Mouse (Mus musculus) left cerebral cortex, postnatal 4 days (tissue): ENCODE results near the gene Dtx2. TPM values are rescaled to one million over a fixed set of nuclear protein-coding genes. Genes with fewer than 3 reads are reported as not detected.

Experiments used
- DNase-seq: peaks from one replicate; pipeline ENCODE4 v3.0.0-alpha.2; 2022
- intact Hi-C: fragments of 180-260 bp; cut with DNase I; formaldehyde crosslinking; loops from one replicate; pipeline ENCODE4 v1.15.1; 2025
- total RNA-seq, 2 experiments: library from RNA; stranded (reverse); gene quantifications; 2 replicates each; pipeline ENCODE4 v1.2.3; 2021

Dtx2 gene
- total RNA-seq: 10 to 100 TPM; 13.8 to 14.4 TPM

DNA sequence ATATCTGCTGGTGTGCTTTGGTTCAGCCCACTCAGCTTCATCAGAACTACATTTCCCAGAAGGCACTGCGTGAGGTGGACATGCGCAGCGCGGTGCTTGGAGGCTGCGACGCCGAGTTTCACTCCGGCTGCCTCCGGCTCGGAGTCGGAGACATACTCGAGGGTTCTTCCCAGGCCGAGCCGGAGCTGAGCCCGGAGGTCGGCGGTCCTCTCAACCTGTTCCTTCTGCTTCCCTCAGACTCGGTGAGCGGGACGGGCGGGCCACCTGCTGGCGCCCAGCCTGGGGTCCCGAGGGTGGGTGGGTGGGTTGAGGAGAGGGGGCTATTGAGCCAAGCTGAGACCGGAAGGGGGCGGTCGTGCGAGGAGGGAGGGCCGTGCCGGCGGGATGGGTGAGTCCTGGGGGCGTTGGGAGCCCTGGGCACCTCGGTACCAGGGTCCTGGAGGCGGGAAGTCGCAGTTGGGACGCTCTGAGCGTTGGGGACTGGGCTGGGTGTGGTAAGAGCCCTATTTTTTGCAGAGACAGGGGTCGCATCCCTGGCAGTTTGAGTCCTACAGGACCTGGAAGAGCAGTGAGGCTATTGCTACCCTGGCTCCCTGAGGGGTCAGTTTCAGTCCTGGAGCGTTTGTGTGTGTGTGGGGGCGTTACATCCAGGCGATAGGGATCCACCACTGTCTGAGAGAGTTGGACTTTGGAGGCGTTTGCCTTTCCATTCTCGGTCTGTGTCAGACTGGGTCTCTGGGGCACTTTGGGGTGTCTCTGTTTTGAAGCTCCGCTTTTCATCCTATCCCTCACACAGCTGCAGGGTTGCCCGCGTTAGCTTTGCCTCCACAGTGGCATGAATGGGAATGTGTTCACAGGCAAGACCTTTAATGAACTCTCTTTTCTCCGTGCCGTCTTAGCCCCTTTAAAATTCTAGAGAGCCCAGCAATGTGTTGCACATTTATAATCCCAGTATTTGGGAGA is at the start of gene Dtx2:
TSS of gene Dtx2 (plus strand) at position 76 of the 963 bp plus-strand sequence.
- intact Hi-C loops: no loop called here

DNA sequence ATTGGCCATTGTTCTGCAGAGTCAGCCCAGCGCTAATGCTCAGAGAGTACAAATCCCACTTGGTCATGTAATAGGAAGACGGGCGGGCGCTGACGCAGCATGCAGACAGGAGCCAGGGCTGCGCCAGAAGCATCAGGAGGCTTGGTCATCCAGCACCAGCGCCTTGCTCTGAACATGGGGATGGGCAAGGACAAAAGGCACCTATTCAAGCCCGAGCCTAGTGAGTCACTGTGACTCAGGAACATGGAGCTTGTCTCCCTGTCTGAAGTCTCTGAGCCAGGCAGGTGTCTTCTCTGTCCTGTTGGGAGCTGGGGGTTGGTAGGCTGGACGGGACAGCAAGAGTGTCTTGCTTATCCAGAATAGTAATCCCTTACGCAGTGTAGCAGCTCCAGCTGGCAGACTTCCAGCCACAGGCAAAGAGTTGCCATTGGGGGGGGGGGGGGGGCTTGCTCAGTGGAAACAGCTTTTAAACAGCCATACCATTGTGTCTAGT is 48.6 kb upstream of the Dtx2 start:
- DNase-seq: peak; percentile 56
- intact Hi-C loops: no loop called here

More for the DNA sequence above, at the start of gene Dtx2:
- peak; percentile 88 for DNase-seq

DNA sequence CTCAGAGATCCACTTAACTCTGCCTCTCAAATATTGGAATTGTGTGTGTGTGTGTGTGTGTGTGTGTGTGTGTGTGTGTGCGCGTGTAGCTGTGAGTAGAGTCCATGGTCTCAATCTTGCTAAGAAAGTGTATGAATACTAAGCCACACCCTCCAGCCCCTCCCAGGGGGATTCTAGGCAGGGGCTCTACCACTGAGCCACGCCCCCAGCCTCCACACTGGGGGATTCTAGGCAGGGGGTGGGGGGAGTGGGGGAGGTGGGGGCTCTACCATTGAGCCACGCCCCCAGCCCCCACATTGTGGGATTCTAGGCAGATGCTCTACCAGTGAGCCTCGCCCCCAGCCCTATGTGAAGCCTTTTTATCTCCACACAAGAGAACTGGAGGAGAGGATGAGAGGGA is 48.0 kb upstream of the Dtx2 start:
- intact Hi-C loops: no loop called here
- DNase-seq: no peak

DNA sequence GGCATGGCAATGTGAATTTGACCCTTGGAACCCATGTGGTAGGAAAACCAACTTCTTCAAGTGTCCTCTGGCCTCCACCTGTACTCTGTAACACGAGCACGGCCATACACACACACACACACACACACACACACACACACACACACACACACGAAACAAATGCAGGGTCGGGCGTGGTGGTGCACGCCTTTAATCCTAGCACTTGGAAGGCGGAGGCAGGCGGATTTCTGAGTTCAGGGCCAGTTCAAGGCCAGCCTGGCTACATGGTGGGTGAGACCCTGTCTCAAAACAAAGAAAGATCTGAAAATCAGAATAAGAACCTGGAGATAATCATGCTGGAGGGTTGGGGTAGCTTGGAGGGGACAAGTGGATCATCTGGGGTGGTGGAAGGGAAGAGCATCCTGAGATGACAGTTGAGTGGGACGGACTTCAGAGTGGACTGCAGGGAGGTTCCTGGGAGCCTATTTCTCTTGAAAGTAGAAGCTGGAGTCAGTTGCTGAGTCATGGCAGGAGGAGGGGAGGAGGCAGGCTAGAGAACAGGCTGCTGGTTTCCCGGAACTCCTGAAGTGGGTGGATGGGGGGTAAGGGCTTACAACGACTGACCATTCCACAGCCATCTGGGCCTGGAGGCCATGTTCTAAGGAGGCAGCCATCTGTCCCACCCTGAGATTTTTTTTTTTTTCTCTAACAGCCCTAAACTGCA is 43.7 kb upstream of the Dtx2 start:
- DNase-seq: no peak
- intact Hi-C loops: no loop called here

DNA sequence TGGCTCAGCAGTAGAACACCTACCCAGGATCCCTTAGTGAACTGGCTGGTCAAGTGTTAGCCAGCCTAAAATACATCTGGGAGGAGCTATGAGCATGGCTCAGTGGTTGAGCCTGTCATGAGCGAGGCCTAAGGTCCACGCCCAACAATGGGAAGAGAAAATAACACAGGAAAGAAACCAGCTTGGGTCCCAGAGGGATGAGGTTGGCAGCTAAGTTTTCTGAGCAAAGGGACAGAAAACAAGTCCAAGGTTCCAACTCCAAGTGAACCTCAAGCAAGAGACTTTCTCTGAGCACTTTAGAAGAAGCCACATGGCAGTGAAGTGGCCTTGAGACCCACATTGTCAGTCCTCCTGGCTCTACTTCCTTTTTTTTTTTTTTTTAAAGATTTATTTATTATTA is 42.9 kb upstream of the Dtx2 start:
- intact Hi-C loops: no loop called here
- no peak for DNase-seq

DNA sequence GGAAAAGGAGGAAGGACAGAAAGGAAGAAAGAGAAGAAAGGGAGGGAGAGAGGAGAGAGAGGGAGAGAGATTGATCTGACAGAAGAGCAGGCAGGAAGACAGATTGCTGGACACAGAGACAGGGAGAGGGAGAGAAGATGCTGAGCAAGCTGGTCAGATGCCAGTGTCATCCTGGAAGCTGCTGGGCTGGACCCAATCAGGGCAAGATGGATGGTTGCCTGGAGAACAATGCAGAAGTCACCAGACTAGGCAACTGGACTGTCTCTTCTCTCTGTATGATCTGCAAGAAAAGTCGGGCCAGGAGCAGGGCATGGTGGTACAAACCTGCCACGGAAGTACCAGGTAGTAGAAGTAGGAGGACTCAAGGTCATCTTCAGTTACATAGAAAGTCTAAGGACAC is 41.8 kb upstream of the Dtx2 start:
- intact Hi-C loops: no loop called here

DNA sequence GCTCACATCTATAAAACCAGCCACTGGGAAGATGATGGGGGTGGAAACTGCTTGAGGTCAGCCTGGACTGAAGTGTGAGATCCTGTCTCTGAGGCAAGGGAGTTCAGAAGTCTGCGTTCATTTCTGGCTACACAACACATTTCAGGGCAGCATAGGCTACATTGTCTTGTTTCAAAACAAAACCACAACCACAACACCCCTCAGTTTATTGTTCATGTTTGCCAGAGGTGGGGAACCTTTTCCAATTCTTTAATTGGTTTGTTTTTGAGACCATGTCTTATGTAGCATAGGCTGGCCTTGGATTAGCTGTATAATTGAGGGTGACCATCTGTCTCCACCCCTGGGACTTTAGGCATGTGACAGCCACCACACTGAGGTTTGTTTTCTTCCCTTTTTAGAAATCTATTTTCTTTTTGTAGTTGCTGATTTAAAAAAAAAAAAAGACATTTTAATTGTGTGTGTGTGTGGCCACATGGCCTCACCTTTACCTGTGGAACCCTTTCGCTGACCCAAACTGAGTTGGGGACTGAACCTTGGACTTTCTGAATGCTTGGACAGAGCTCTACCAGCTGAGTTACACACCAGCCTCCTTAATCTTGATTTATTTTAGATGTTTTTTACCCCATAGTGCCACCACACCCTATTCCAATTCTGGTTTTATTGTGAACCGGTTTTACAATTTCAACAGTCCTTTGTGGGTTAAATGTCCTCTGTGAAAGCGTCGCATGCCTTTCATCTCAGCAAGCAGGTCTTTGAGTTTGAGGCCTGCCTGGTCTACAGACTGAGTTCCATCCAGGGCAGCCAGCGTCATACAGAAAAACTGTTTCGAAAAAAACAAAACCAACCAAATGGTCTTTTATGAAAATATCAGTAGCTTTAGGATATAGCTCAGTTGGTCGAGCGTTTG is 38.0 kb upstream of the Dtx2 start:
- no peak for DNase-seq
- intact Hi-C loops: no loop called here

More for the DNA sequence above, 41.8 kb upstream of the Dtx2 start:
- DNase-seq: no peak

DNA sequence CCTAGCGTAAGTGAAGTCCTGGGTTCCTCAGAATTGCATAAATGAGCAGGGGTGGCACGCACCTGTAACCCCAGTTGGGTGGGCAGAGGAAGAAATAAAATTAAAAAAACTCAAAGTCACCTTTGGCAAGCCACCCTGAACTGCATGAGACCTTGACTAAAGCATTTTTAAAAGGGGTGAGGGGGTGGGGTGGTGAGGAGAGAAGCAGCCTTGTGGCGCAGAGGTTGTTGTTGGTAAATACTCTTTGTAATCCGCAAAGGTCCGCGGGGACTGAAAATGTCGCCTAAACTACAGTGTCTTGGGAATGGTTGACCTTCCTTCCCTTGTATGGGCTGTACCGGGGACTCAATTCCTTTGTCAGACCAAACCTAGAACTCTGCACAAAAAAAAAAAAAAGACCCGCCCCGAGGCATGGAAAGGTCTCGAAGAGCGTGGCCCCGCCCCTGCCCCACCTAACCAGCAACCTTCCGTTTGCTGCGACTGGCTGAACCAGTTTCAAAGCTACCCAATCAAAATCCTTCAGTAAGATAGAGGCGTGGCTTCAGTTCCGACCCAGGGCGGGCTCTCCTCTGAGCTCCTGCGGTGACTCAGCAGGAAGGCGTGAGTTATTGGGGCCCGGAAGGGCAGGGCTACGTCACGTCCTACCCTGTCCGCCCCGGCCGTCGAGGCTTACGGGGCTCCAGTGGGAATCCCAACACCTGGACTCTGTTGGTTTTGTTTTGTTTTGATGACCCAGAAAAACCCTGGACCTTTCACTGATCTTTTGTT is 37.2 kb upstream of the Dtx2 start:
- DNase-seq: peak; percentile 87
- intact Hi-C loops: no loop called here

DNA sequence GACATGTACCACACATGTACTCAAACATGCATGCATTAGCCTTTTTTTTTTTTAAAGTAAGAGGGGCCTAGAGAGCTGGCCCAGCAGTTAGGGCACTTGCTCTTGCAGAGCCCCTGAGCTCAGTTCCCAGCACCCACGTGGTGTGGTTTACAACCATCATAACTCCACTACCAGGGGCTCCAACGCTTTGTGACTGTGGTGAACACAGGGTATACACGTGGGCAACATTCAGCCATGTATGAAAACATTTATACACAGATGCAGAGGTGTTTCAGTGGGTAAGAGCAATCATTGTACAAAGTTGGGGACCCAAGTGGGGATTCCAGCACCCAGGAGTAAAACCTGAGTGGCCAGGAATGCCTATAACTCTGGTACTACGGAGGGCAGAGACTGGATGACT is 36.2 kb upstream of the Dtx2 start:
- intact Hi-C loops: no loop called here
- DNase-seq: no peak

DNA sequence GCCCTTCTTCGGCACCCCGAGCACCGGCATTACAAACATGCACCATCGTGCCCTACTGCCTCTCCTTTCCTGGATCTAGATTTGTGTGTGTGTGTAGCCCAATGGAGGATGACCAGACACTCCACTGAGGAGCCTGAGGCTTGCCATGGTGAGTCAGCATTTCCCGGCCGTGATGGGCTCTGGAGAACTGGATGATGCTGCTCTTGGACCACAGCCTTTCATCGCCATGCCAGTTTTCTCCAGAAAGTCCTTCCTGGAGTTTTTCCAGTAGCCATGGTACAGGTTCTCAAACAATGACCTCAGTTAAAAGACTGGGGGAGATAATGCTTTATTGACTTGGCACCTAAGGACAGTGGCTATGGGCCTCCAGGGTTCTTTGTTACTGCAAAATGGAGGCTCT is 34.7 kb upstream of the Dtx2 start:
- intact Hi-C loops: no loop called here
- DNase-seq: no peak

DNA sequence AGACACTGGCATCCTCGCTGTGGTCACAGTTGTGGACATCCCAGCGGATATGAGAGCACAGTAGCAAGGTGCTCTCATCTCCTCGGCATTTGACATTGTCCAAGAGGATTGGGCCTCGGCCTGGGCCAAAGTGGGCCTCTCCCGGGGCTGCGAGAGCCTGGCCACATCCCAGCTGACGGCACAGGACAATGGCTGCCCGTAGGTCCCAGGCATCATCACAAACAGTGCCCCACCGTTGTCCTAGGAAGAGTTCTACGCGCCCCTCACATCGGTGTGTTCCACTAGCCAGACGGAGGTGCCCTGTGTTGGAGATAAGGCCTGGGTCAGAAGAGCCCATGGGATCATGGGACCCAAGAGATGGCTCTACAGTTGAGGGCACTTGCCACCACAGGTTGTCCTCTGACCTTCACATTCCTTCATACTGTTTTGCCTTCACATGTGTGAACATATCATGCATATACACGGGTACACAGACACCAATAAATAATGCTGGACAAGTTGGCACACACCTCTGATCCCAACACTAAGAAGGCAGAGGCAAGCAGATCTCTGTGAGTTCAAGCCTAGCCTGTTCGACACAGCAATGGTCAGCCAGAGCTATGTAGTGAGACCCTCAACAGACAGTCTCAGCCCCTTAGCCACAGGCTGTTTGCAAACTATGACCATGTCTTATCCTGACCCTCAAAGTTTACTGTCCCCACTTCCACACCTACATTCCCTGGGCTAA is 33.5 kb upstream of the Dtx2 start:
- intact Hi-C loops: no loop called here
- no peak for DNase-seq

DNA sequence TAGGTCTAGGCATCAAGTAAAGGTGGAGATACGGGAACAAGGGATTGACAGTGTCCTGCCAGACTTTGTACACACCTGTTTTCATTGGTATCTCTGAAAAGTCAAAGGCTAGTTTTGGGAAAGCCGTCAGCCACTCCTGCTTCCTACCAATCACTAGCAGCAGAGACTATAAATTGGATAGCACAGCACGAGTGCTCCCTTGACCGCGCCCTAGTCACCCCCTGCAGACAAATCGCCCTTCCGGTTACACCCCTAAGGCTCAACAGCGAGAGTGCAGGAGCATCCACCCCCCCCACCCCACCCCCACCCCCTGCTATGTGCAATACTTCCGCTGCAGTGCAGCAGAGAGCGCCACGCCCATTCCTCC is 32.5 kb upstream of the Dtx2 start:
- no peak for DNase-seq
- intact Hi-C loops: no loop called here

DNA sequence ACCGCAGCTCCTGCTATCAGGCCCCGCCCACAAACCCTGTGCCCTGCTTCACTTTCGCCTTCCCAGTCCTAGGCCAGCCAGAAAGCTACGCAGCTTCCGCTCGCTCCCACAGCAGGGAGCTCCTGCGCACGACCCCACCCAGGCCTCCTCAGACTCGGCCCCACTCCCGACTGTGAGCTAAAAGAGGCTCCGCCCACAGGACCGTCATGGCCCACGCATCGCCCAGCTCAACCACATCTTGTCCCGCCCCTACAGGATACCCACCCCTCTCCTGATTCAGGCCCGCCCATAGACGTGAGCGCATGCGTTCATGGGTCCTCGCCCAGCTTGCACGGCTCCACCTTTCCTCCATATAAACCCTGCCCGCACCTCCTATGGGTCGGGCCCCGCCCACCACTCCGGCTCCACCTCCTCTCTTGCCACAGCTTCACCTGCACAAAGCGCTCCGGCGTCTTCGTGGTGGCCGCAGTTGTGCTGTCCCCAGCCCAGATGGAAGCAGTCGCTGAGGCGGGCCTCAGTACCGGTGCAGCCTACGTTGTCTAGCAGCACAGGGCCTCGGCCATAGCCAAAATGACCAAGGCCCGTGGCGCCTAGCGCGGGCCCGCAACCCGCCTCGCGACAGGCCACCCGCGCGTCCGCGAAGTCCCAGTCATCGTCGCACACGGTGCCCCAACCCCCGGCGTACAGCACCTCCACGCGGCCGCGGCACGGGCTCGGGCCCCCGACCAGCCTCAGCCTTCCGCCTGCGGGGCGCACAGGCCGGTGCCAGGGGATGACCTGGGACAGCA is 31.9 kb upstream of the Dtx2 start:
- intact Hi-C loops: no loop called here
- peak; percentile 99 for DNase-seq

DNA sequence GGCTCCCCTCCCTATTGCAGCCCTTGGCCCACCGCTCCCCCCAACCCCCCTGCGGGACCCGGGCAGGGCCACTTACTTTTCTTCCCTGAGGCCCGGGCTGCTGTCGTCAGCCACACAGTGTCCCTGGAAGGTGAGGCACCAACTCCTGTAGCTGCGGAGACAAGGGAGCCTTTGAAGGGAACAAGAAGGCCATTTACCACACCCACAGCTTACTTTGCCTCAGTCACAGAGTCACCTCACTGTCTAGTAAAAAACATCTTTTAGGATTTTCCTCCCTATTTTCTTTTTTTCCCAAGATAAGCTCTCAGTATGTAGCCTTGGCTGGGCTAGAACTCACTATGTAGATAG is 31.3 kb upstream of the Dtx2 start:
- intact Hi-C loops: no loop called here
- no peak for DNase-seq

DNA sequence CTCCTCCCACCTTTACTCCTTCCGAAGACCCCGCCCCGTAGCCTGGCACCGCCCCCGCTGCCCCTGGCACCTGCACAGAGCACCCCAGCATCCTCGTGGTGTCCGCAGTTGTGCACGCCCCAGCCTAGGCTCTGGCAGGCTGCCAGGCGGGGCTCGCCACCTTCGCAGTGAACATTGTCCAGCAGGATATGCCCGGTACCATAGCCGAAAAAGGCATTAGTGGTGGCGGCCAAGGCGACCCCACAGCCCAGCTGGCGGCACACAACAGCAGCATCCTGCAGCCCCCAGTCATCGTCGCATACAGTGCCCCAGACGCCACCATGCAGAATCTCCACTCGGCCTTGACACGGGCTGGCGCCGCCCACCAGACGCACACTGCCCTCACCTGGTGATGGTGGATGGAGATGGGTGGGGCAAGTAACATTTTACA is 29.1 kb upstream of the Dtx2 start:
- intact Hi-C loops: no loop called here
- peak; percentile 38 for DNase-seq

DNA sequence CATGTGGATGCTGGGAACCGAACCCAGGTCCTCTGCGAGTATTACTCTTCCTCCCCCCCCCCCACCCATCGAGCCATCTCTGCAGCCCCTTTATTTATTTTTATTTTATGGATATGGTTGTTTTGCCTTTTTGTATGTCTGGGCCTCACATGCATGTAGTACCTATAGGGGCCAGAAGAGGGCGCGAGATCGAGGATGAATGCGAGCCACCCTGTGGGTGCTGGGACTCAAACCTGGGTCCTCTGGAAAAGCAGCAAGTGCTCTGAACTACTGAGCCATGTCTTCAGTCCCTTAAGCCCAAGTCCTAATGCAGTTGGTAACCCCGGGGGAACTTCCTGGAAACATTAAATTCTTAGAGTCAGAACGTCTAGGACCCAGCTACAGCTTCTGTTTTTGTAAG is 27.7 kb upstream of the Dtx2 start:
- intact Hi-C loops: no loop called here
- no peak for DNase-seq

DNA sequence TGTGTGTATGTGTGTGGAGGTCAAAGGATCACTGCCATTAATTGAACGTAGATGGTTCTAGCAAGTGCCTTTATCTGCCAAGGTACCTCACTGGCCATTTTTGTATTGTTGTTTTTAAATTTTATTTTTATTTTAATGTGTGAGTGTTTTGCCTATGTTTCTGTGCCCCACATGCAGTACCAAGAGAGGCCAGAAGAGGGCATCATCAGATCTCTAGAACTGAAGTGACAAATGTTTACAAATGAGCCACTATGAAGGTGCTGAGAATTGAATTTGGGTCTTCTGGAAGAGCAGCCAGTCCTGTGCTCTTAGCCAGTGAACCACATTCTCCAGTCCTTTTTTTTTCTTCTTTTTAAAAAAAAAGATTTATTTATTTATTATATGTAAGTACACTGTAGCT is 25.8 kb upstream of the Dtx2 start:
- intact Hi-C loops: no loop called here
- DNase-seq: peak; percentile 42

DNA sequence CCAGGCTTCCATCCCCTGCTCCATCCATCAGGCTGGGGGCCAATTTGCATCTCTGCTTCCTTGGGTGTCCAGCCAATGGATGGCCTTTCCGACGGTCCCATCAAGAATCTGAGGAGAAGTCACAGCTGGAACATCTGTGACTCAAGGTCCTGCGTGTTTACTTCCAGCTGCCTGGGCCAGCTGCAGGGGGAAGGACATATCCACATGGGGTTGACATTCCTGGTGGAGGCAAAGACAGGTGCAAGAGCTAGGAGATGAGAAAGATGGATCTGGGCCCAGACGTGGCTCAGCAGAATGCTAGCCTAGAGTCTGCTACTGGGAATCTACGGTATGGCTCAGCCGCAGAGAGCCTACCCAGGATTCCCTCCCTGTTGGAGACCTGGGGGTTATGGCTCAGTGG is 24.4 kb upstream of the Dtx2 start:
- no peak for DNase-seq
- intact Hi-C loops: no loop called here

DNA sequence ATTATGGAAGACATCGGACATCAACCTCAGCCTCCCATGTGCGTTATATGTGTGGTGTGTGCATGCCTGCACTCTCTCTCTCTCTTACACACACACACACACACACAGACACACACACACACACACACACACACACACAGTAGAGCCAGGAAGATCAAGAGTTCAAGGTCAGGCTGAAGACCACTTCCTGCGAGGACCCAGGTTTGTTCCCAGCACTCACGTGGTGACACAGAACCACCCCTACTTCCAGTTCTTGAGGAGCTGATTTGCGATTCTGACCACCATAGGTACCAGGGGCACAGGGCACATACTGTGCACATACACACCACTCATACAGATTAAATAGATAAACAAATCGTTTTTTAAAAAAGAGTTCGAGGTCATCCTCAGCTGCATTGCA is 22.7 kb upstream of the Dtx2 start:
- no peak for DNase-seq
- intact Hi-C loops: no loop called here
